Mouse (Mus musculus) C2C12 (cell line): Measurements from ENCODE around the gene Syt1.

Experiments
- CEBPB ChIP-seq: IDR thresholded peaks from one replicate; pipeline ENCODE4 v1.6.1; 2011; ENCODE audit warnings: low read depth, mild to moderate bottlenecking, control low read depth, moderate library complexity
- CTCF ChIP-seq: IDR thresholded peaks from one replicate; pipeline ENCODE4 v1.5.1; 2011; ENCODE audit not compliant: control insufficient read depth, insufficient read depth, insufficient read length
- MYOD1 ChIP-seq: IDR thresholded peaks from one replicate; pipeline ENCODE4 v1.6.1; 2011; ENCODE audit warnings: low read depth; ENCODE audit not compliant: control insufficient read depth, insufficient read length
- USF1 ChIP-seq: IDR thresholded peaks from one replicate; pipeline ENCODE4 v1.6.1; 2011; ENCODE audit warnings: low read depth, mild to moderate bottlenecking, control low read depth, moderate library complexity

DNA sequence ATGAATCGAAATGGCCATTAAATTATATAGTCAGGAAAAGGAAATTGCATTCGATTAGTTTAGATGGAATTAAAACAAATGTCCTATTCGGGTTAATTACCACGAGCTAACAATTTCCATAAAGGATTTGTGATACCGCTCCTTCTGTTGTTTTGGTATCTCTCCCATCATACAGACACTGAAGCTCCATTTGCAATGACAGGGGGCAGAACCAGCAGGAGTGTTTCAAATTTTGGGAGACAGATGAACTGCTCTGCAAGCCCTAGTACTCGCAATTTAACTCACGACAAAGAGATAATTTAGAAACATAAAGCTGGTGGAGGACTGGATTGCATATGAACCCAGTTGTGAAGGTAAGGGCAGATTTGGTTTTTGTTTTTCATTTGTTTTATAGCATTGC is 210.0 kb downstream of the Syt1 start:
- TF ChIP-seq CTCF: no peak
- no peak for TF ChIP-seq CEBPB
- no peak for TF ChIP-seq MYOD1
- TF ChIP-seq USF1: no peak
